Mouse (Mus musculus) cerebellum, postnatal 14 days (tissue): ENCODE results near the gene Pdlim3.
"Not testable (repeated sequence)": the region's sequence is repeated elsewhere in the genome, so short reads cannot be mapped to it uniquely, and the experiment has no call there.

Experiments
- DNase-seq, 2 experiments: peaks; one replicate each; pipeline ENCODE4 v3.0.0; 2021; ENCODE audit warnings: mixed read lengths in 2 of 2

Pdlim3 gene

DNA sequence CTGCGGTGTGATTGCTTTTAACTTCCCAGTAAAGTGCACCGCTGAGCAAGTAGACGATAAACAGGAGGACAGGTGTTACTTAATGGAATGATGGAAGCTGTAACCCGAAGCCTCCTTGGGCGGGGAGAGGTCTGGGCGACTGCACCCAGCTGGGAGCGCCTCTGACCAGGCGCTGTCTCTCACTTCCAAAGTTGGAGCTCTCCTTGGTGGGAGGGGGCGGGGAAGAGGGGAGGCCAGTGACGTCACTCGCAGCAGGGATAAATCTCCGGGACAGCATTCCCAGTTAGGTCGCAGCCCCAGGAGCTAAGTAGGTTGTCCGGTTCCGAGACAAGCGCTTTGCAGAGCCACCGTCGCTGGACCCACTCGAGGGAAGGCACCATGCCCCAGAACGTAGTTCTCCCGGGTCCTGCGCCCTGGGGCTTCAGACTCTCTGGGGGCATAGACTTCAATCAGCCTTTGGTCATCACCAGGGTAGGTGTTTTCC is at the start of gene Pdlim3:
TSS of gene Pdlim3 (plus strand) at position 260 of the 484 bp plus-strand sequence.
- peak in 1 of 2 experiments; percentile 17 for DNase-seq

DNA sequence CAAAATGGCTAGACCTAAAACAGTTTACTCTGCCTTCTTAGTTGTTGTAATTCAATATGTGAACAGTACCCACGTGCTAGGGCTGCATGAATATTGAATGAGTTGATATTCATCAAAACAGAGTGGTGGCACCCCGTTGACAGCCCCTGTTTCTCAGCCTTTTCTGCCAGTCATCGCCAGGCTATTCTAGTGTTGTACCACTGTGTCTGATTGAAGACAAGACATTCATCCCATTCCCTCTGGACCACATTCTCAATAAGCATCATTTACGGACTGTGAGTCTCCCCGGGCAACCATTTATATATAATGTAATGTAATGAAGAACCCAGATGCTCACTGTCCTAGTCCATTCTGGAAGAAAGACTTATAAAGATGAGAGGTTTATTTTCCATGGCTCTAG is 42.0 kb upstream of the Pdlim3 start:
- no peak for DNase-seq

DNA sequence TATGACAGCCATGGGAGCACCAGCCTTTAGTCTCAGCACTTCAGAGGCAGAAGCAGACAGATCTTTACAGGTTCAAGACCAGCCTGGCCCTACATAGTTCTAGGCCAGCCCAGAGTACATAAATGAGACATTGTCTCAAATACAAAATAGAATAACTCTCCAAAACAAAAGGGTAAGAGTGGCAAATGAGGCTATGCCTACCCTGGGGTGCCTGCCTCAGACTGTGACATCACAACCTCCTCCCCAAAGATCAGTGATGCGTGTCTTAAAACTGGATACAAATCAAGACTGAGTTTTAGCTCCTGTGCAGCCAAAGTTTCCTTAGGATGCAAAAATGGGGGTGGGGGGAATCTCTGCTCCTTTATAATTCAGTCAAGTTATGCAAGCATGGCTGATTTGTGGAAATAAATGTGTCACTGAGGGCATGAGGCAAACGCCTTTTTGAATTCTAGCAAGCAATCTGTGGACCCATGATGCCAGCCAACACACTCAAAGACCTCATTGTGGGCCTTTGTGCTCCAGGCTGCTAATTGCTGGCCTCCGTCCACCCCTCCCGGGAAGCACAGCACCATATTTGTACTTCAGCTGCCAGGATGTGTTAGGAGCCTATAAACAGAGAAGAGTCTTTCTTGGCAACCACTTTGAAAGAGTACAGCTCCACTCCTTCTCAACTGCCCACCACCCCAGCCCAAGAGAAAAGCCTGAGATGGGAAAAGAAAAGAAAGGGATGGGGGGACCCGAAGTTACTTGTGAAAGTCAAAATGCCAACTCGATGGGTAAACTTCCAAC is 41.0 kb upstream of the Pdlim3 start:
- peak; percentile 74 to 78 for DNase-seq

DNA sequence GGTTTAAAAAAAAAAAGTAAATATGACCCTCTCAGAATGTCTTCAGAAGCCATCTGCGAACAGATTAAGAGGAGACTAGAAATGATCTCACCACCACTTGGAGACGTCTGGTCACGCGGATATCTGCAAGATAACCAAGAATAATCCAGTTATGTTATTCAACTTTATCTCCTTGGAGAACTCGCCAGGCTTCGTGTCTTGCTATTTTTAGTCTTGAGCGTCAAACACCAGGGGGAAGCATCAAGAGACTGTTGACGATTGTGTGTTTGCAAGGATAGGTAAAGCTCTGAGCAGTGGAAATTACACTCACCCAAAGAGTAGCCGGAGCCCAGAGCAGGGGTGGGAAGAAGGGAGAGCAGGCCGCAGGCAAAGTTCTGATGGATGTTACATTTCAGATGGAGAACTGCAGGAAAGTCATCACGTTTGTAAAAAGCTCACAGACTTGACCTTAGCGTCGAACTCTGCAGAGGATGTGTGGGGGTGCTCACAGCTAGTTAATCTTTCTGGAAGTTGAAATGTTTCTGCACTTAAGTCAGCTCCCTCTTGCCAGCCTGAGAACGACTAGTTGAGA is 40.3 kb upstream of the Pdlim3 start:
- DNase-seq, result no peak

DNA sequence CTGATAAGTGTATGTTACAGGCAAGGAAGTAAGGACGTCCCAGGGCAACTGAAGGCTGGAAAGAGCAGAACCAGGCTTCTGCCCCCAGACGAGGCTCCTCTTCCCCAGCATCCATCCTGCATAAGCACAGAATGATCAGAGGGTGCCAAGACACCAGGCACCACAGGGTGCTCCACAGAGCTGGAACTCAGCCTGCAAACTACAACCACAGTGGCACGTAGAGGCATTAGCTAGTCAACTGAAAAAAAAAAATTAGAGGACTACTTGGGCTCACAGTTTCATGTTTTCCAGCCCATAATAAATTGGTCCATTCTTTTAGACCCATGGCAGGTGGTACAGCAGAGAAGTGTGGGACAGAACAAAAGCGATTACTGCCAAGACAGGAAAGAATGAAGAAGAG is 39.4 kb upstream of the Pdlim3 start:
- peak; percentile 27 to 31 for DNase-seq

DNA sequence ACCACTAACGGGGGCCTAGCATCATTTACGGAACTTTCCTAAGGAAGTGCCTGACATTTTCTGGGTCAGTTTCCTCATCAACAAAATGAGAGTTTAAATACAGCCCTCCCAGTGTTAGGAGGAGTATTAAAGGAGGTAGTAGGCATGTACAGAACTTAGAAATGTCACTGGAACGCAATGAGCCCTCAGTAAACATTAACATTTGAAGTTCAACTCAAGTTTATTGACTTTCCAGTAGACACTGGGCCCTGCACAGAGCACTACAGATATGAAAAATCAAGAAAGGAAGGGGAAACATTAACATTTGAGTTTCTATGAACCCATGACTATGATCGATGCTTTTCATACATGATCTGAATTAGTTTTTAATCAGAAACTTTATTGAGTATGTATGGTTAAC is 30.1 kb upstream of the Pdlim3 start:
- no peak for DNase-seq

DNA sequence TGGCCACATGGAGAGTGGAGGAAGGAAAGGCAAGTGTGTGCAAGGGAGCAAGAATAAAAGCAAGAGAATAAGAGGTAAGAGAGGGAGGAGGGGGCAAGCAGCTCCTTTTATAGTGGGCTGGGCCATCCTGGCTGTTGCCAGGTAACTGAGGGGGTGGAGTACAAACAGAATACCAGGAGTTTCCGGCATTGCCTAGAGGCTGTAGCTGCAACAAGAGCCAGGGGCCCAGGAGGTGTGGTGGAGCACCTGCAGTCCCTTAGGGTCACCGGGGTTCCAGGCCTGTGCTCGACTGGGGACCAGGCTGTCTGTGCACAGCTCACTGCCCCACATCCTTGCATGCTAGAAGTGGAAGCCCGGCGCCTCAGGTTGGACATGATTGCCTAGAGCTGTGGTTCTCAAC is 27.5 kb upstream of the Pdlim3 start:
- no peak for DNase-seq

DNA sequence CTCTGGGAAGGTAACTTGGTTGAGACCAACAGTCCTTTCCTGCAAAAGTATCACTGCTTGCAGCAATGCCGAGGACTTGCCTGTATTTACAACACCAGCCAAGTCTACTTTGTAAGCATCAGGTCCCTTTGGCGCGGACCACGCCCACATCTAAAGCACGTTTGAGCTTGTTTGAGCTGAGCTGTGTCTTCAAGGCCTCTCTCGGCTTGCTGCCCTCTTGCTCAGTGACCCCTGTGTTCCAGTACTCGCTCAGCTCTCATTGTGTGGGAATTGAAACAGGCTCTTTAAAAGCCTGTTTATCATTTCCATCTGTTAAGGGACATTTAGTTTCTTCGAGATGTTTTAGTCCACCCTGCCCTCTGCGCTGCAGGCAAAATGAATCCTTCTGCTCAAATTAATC is 26.9 kb upstream of the Pdlim3 start:
- DNase-seq, result no peak

DNA sequence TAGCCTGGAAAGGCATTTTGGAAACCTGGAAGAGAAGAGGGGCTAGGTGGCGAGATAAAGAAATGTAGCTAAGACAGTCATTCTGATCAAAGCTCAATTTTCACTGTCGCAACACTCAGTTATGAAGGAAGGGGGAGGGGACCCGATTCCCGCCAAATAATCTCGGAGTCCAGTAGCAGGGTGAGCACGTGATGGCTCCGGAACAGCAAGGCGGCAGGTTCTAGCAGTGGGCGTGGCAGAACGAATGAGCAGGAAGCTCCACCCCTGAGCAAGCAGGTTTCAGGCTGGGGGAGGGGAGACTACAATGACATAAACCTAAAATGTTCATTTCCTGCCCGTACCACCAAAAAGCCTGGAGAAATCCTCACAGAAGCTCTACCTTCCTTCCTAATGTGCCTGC is 13.7 kb upstream of the Pdlim3 start:
- not testable (repeated sequence) for DNase-seq

DNA sequence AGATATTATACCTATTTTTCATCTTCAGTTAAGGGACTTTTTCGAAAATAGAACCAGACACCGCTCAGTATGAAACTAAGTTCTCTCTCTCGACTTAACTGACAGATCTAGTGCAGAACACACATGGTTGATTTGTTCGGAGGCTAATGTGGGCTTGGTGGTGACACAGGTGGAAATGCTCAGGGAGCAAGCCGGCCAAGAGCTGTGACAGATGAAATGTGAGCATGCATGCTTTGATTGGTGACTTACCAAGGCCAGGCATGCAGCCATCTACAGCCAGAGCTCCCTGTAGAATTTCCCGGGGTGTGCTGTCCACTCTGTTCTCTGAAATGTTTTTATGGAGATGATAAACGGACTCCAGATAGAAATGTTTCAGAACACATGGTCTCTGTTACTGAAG is 13.2 kb upstream of the Pdlim3 start:
- DNase-seq, result peak in 1 of 2 experiments; percentile 15

DNA sequence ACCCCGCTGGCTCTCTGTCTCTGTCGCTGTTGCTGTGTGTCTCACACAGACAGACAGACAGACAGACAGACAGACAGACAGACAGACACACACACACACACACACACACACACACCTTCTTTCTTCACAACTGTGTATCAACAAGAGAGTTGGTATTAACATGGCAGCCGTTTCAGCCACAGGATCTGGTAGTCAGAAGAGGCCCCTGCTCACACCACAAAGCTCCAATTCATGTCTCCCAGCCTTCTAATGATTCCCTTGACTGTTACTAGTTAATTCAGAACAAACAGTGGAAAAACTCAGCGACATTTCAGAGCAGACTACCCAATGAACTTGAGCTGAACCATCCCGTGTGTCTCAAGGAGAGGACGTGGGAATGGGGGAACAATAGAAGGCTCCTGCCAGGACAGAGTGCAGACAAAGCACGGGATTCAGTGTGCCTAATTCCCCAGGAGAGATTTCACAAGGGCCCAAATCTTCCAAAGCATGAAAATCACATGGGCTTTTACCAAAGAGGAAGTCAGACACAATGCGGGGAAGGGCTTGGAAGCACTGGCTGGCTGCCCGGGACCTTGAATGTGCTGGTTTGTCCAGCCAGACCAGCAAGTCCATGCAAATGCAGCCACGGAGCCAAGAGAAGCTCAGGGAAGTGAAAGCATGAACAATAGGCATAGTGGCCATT is 10.2 kb upstream of the Pdlim3 start:
- peak; percentile 72 to 77 for DNase-seq

DNA sequence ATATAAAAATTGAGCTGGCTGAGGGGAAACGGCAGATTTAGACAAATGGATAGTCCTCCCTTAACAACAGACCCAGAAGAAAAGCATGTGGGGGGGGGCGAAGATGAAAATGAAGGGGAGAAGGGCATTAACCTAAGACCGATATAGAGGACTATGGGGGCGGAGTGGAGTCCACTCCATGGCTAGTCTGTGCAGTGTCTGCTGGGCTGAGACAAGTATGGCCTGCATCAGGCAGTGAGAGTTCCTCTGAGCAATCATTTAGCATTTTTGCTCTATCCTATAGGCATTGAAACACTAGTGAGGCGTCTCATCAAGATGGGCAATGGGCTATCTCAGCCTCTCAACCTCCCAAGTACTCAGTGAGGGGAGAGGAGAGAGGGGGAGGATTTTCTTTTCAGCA is 8.9 kb upstream of the Pdlim3 start:
- DNase-seq, result no peak

DNA sequence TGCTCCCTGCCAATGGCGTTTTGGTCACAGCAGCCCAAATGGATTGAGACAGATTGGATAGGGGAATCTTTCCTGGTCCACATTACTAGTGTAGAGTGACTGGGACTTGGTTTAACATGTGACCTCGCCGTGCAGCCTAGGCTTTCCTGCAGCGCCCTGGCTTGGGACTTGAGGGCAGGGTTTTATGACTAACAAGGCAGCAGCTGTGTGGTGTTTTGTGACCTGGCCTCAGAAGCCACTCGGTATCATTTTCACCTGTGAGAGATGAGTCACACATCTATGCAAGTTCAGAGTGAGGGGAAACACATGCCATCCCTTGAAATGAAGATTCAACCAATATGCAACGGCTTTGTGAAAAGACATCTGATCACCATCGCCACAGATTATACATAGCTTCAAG is 7.6 kb upstream of the Pdlim3 start:
- DNase-seq, result no peak

DNA sequence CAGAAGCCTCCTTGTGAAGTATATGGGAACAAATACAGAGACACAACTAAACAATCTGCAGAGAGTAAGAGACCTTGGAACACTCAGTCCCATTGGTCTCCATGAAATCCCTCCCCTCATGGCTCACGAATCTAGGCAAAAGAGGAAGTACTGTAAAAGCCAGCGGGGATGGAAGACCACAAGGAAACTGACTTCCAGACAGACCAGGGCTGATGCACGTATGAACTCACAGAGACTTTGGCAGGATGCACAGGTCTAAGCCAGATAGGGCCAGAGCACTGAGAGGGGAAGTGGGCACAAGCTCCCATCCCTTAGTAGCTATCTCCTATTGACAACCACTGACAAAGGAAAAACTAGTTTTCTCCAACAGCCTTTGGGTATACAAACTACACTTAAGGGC is 4.8 kb upstream of the Pdlim3 start:
- DNase-seq, result no peak

DNA sequence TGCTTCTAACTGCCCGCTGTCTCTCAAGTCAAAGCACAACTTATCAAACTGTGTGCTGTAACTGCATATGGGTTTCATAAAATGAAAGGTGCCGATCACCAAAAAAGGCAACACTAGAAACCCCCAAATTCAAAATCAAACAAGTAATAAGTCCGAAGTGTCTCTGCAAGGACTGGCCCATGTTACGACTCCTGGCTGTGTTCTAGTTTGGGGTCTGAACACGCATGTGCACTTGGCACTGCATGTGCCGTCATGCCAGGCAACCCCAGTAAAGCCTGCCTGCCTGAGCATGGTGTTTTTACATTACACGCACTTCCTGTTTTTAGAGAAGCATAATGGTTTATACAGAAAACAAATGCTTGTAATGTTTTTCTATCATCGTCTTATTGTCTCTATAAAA is 3.5 kb upstream of the Pdlim3 start:
- DNase-seq, result no peak

DNA sequence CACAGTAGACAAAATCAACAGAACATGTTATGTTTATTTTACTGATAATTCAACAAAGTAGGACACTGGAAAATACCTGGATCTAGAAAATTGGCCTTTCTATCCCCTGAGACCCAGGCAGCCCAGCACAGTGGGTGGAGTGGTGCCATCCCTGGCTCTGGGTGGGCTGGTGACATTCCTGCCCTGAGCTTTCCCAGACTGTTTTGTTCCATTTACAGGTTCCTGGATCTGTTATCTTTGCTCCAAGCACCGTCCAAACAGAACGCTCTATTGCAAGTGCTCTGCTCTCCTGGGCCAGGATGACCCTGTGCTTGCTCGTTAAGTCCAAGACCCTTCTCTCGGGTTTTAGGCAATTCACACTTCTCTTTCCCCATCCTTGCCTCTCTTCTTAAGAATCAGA is 1.5 kb upstream of the Pdlim3 start:
- no peak for DNase-seq

DNA sequence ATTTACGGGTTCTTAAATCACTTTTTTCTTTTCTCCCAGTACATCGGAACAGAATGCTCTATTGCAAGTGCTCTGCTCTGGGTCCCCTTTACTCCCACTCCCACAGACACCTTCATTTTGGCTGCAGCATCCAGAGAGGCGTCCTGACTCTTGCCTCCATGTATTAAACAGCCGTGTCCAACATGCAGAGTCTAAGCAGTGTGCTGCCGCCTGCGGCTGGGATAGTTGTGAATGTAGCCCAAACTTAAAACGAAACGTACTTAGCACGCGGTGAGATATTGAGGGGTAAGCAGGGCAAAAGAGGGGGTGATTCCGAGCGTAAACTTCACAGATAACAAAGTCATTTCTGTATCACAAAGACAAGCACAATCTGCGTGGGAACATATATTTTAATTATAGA is 709 bp upstream of the Pdlim3 start:
- peak in 1 of 2 experiments; percentile 15 for DNase-seq

DNA sequence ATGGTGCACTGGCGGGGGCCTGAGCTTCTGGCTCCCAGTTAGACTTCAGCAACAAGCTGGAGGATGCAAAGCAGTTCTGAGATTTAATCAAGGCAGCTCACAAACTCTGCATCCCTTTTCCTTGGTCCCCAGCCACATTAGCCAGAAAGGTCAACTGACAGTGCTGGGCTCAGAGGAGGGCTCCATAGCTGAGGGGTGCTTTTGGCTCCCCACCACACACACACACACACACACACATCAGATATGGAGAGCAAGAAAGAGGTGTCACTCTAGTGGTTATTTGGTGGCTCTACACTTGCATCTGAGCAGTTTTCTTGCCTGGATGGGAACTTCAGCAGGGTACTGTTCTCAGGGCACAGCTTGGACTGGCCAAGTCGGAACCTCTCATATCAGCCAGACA is 514 bp downstream of the Pdlim3 start:
- peak; percentile 3 to 12 for DNase-seq

DNA sequence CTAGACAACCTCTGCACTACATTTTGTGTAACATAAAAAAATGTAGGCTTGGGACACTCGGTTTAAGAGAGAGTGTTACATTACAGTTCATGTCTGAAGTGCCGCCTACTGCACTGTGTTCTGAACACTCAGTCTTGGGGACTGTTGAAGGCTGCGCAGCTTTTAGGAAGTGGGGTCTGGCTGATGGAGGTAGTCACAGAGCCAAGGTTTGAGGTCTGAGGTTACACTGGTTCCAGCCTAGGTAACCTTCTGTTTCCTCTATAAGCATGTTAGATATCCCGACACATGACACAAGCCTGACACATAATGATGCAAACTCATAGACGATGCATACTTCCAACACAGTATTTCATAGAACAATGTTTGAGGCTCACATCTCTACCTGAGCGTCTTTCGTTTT is 4.5 kb downstream of the Pdlim3 start:
- DNase-seq, result no peak

DNA sequence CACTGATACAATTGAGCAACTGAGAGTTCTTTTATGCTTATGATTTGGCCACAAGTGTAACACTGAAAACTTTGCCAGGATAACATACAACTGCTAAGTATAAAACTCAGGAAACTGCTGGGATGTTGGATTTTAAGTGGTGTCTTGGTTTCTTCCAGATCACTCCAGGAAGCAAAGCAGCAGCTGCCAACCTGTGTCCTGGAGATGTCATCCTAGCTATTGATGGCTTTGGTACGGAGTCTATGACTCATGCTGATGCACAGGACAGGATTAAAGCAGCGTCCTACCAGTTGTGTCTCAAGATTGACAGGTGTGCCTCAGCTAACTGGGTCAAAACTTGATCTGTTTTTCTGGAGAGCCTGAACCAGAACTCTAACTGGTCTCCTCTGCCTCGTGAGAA is 11.3 kb downstream of the Pdlim3 start:
- no peak for DNase-seq

DNA sequence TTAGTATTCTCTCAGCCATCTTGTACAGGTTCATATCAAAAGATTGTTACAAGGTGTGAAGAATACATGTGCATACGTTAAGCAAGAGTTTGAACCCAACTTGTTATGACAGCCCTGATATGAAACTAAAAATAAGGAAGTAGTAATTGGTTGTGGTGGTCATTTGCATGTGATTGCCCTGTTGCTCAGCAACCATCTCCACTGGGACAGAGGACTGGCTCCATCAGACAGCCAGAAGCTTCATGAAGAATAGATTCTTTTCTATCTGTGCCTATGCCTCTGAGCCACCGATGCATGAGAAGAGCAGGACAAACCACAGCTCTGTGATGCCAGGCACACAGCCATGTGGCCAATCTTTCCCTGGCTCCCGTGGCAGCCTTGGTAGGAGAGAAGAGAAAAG is 14.5 kb downstream of the Pdlim3 start:
- DNase-seq, result peak; percentile 46 to 48

DNA sequence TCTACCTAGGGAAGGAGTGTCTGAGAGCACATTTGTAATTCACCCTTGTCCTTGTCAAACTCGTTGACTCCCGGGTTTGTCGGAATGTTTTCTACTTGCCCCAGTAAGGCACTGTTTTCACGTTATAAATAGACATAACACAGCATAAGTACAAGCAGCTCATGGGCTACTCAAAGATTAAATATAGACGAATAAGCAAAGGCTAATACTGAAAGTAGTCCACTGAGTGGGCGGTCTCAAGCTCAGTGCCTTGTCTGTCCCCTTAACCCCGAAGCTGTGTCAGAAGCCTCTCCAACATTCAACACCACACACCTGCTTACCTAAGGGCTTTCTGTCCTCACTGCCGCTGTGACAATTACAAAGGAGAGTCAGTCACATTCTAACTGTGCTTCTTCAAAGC is 16.4 kb downstream of the Pdlim3 start:
- no peak for DNase-seq

DNA sequence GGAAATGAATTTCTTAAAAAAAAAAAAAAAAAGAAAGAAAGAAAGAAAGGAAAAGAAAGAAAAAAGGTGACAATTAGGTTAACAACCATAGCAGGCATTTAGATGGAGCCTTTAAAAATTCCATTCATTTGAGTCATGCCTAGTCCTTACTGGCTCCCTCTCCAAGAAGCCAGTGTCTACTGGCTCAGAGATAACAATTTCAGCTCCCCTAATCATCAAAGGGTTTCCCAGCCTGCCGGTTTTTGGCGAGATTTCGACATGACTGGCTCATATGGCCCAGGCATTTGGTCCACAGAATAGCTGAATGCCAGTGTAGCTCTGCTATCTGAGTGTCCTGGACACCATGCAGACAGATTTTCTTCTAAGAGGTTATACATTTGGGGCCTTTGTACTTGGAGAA is 18.4 kb downstream of the Pdlim3 start:
- peak; percentile 47 to 66 for DNase-seq
